Mouse (Mus musculus) intestine, postnatal 0 days (tissue): ENCODE measurements around the gene Ppfia1. TPM values are rescaled to one million over a fixed set of nuclear protein-coding genes. Genes with fewer than 3 reads are reported as not detected.
A peak's percentile ranks its signal among the peaks of the same experiment; 100 is the strongest.

Experiments
- ATAC-seq: fragments of 200-750 bp; cut with Nextera tagmentation; 2 replicates; pipeline ENCODE4 v1.8.0; 2017; ENCODE audit warnings: mild to moderate bottlenecking, moderate TSS enrichment, moderate library complexity
- H3K27ac ChIP-seq: fragments of 300-500 bp; sonication (generic); 2 replicates; pipeline ENCODE4 v1.5.1; 2014; ENCODE audit warnings: mild to moderate bottlenecking, low read depth, low read length, moderate library complexity
- H3K27me3 ChIP-seq: fragments of 300-500 bp; sonication (generic); replicated peaks from 2 replicates; pipeline ENCODE4 v1.6.1; 2014; ENCODE audit warnings: low read length, mixed read lengths; ENCODE audit not compliant: control insufficient read depth, insufficient read depth
- H3K36me3 ChIP-seq: fragments of 300-500 bp; sonication (generic); 2 replicates; pipeline ENCODE4 v1.6.1; 2014; ENCODE audit warnings: mild to moderate bottlenecking, moderate library complexity; ENCODE audit not compliant: control insufficient read depth, insufficient read depth
- H3K4me1 ChIP-seq: fragments of 300-500 bp; sonication (generic); replicated peaks from 2 replicates; pipeline ENCODE4 v1.6.1; 2014; ENCODE audit warnings: antibody characterized with exemption, low read length, mixed read lengths; ENCODE audit not compliant: control insufficient read depth, insufficient read depth
- H3K4me2 ChIP-seq: fragments of 300-500 bp; sonication (generic); replicated peaks from 2 replicates; pipeline ENCODE4 v1.6.1; 2014; ENCODE audit warnings: low read depth, mild to moderate bottlenecking, moderate library complexity
- H3K4me3 ChIP-seq: fragments of 300-500 bp; sonication (generic); 2 replicates; pipeline ENCODE4 v1.5.1; 2014; ENCODE audit warnings: low read depth, low read length
- H3K9ac ChIP-seq: fragments of 300-500 bp; sonication (generic); 2 replicates; pipeline ENCODE4 v1.6.1; 2014; ENCODE audit warnings: mild to moderate bottlenecking, low read depth, low read length
- H3K9me3 ChIP-seq: fragments of 300-500 bp; sonication (generic); 2 replicates; pipeline ENCODE4 v1.6.1; 2016; ENCODE audit warnings: mixed run types; ENCODE audit not compliant: control insufficient read depth
- CTCF ChIP-seq: sonication (generic); IDR thresholded peaks from 2 replicates; pipeline ENCODE4 v1.5.1; 2016; ENCODE audit warnings: low read depth, mild to moderate bottlenecking, control low read depth, antibody characterized with exemption, moderate library complexity
- WGBS: fragments of 180-500 bp; shearing (Covaris S2); extraction: QIAGEN DNeasy Blood & Tissue Kit; methylation state at CpG from one replicate; pipeline ENCODE4 v1.1.7; 2014; 5-methylcytosine and 5-hydroxymethylcytosine counted together
- polyA plus RNA-seq: library from polyadenylated mRNA; unstranded; fragments of >200 nt; fragmentation: Nextera tagmentation; extraction: Ambion mirVana; gene quantifications from 2 replicates; pipeline ENCODE4 v1.2.1, GENCODE M21; 2015

The Ppfia1 gene
- polyA plus RNA-seq, 1 experiment from 2014 or later, result 15.2 TPM

- H3K9ac ChIP-seq, result no peak overlapping the region
- TF ChIP-seq CTCF, result no peak
- no peak overlapping the region for H3K4me2 ChIP-seq
- H3K4me3 ChIP-seq, result no peak overlapping the region
- ATAC-seq, result no peak
- no peaks in the 10 kb centered on the region for H3K9me3 ChIP-seq
- no peaks in the 10 kb centered on the region for H3K4me1 ChIP-seq
- H3K36me3 ChIP-seq, result no peaks in the 10 kb centered on the region
- H3K27ac ChIP-seq, result no peak overlapping the region
- no peaks in the 10 kb centered on the region for H3K27me3 ChIP-seq
These were observed 14.6 kb upstream of the Ppfia1 start for GRCm38 (mm10) chr7:144568091-144568490.

- H3K9ac ChIP-seq, result no peak overlapping the region
- TF ChIP-seq CTCF, result no peak
- H3K27ac ChIP-seq, result no peak overlapping the region
- WGBS, result 67% methylated on average over 3 of the region's 3 CpGs
- 0 out of 2 replicates have a peak, but pooled peaks have one; percentile 17 for ATAC-seq
- no peak overlapping the region for H3K4me3 ChIP-seq
- no peak overlapping the region for H3K4me2 ChIP-seq
- H3K36me3 ChIP-seq, result no peaks in the 10 kb centered on the region
- no peaks in the 10 kb centered on the region for H3K4me1 ChIP-seq
- no peaks in the 10 kb centered on the region for H3K27me3 ChIP-seq
- no peaks in the 10 kb centered on the region for H3K9me3 ChIP-seq
These were observed 13.6 kb upstream of the Ppfia1 start for GRCm38 (mm10) chr7:144566921-144567682.

GRCm38 (mm10) chr7:144563456-144564155 lies 10.1 kb upstream of the Ppfia1 start:
- 56% methylated on average over 9 of the region's 9 CpGs for WGBS
- TF ChIP-seq CTCF, result no peak
- H3K9ac ChIP-seq, result no peak overlapping the region
- no peaks in the 10 kb centered on the region; the same call in 1 of the 2 replicates for H3K4me1 ChIP-seq
- H3K9me3 ChIP-seq, result no peaks in the 10 kb centered on the region
- no peaks in the 10 kb centered on the region for H3K27me3 ChIP-seq
- H3K4me3 ChIP-seq, result no peak overlapping the region
- no peak overlapping the region for H3K27ac ChIP-seq
- no peak overlapping the region for H3K4me2 ChIP-seq
- H3K36me3 ChIP-seq, result no peaks in the 10 kb centered on the region
- ATAC-seq, result no peak

- ATAC-seq, result no peak
- TF ChIP-seq CTCF, result no peak
- no peak overlapping the region for H3K4me3 ChIP-seq
- no peaks in the 10 kb centered on the region for H3K9me3 ChIP-seq
- no peaks in the 10 kb centered on the region for H3K27me3 ChIP-seq
- no peak overlapping the region for H3K4me2 ChIP-seq
- H3K36me3 ChIP-seq, result no peaks in the 10 kb centered on the region
- no peak overlapping the region for H3K9ac ChIP-seq
- no peak overlapping the region for H3K27ac ChIP-seq
- no peaks in the 10 kb centered on the region; the same call in 1 of the 2 replicates for H3K4me1 ChIP-seq
- WGBS, result 24% methylated on average over 3 of the region's 3 CpGs
These were observed 8.5 kb upstream of the Ppfia1 start for GRCm38 (mm10) chr7:144562016-144562415.

- no peaks in the 10 kb centered on the region for H3K9me3 ChIP-seq
- no peak overlapping the region for H3K27ac ChIP-seq
- ATAC-seq, result no peak
- no peaks in the 10 kb centered on the region for H3K36me3 ChIP-seq
- H3K4me2 ChIP-seq, result no peak overlapping the region
- H3K4me3 ChIP-seq, result no peak overlapping the region
- H3K4me1 ChIP-seq, result no peaks in the 10 kb centered on the region; the same call in 1 of the 2 replicates
- H3K27me3 ChIP-seq, result no peaks in the 10 kb centered on the region
- no peak for TF ChIP-seq CTCF
- H3K9ac ChIP-seq, result no peak overlapping the region
- WGBS, result 82% methylated on average over 4 of the region's 4 CpGs
These were observed 7.1 kb upstream of the Ppfia1 start for GRCm38 (mm10) chr7:144560594-144560993.

GRCm38 (mm10) chr7:144558552-144558951 lies 5.0 kb upstream of the Ppfia1 start:
- Histone ChIP-seq H3K27ac (no peak overlapping the region), H3K4me1 (no peaks in the 10 kb centered on the region; the same call in 1 of the 2 replicates), H3K9ac (no peak overlapping the region), H3K27me3 (no peaks in the 10 kb centered on the region), H3K9me3 (no peaks in the 10 kb centered on the region), H3K4me2 (no peak overlapping the region), H3K4me3 (no peak overlapping the region), H3K36me3 (no peaks in the 10 kb centered on the region)
- no peak for TF ChIP-seq CTCF
- WGBS, result 56% methylated on average over 6 of the region's 6 CpGs
- ATAC-seq, result no peak
